Mouse (Mus musculus) stomach, postnatal 0 days (tissue): Measurements from ENCODE around the gene Card19. TPM values are rescaled to one million over a fixed set of nuclear protein-coding genes. Genes with fewer than 3 reads are reported as not detected.
A peak's percentile ranks its signal among the peaks of the same experiment; 100 is the strongest.

ENCODE experiments used
- ATAC-seq: fragments of 200-750 bp; cut with Nextera tagmentation; 2 replicates; pipeline ENCODE4 v1.8.0; 2017; ENCODE audit not compliant: low FRiP score, low TSS enrichment
- DNase-seq: peaks from one replicate; pipeline ENCODE4 v3.0.0-alpha.2; 2016; ENCODE audit warnings: low spot score
- H3K27ac ChIP-seq: fragments of 300-500 bp; sonication (generic); replicated peaks from 2 replicates; pipeline ENCODE4 v1.5.1; 2014; ENCODE audit warnings: mild to moderate bottlenecking, control low read depth
- H3K27me3 ChIP-seq: fragments of 300-500 bp; sonication (generic); 2 replicates; pipeline ENCODE4 v1.6.1; 2014; ENCODE audit warnings: low read length; ENCODE audit not compliant: control insufficient read depth, insufficient read depth
- H3K36me3 ChIP-seq: fragments of 300-500 bp; sonication (generic); 2 replicates; pipeline ENCODE4 v1.6.1; 2014; ENCODE audit warnings: low read length, mixed read lengths; ENCODE audit not compliant: control insufficient read depth, insufficient read depth
- H3K4me1 ChIP-seq: fragments of 300-500 bp; sonication (generic); replicated peaks from 2 replicates; pipeline ENCODE4 v1.6.1; 2014; ENCODE audit warnings: antibody characterized with exemption; ENCODE audit not compliant: control insufficient read depth, insufficient read depth
- H3K4me2 ChIP-seq: fragments of 300-500 bp; sonication (generic); replicated peaks from 2 replicates; pipeline ENCODE4 v1.6.1; 2014; ENCODE audit warnings: low read depth, mild to moderate bottlenecking, control low read depth, moderate library complexity
- H3K4me3 ChIP-seq: fragments of 300-500 bp; sonication (generic); 2 replicates; pipeline ENCODE4 v1.5.1; 2014; ENCODE audit warnings: low read depth, low read length, control low read depth
- H3K9ac ChIP-seq: fragments of 300-500 bp; sonication (generic); 2 replicates; pipeline ENCODE4 v1.6.1; 2014; ENCODE audit warnings: mild to moderate bottlenecking, low read length, control low read depth, mixed read lengths
- H3K9me3 ChIP-seq: fragments of 300-500 bp; sonication (generic); 2 replicates; pipeline ENCODE4 v1.6.1; 2016; ENCODE audit warnings: low read length; ENCODE audit not compliant: control insufficient read depth
- CTCF ChIP-seq: IDR thresholded peaks from 2 replicates; pipeline ENCODE4 v1.5.1; 2016; ENCODE audit warnings: antibody characterized with exemption, low read depth, mild to moderate bottlenecking, moderate library complexity
- EP300 ChIP-seq: optimal IDR thresholded peaks from 2 replicates; pipeline ENCODE3; 2016; ENCODE audit warnings: antibody characterized with exemption
- WGBS: fragments of 180-500 bp; shearing (Covaris S2); extraction: QIAGEN DNeasy Blood & Tissue Kit; methylation state at CpG from one replicate; pipeline ENCODE4 v1.1.7; 2014; 5-methylcytosine and 5-hydroxymethylcytosine counted together
- polyA plus RNA-seq: library from polyadenylated mRNA; unstranded; fragments of >200 nt; fragmentation: Nextera tagmentation; extraction: Ambion mirVana; gene quantifications from 2 replicates; pipeline ENCODE4 v1.2.1, GENCODE M21; 2015

Card19 gene
- polyA plus RNA-seq, 1 experiment from 2014 or later, result 86.2 TPM

DNA sequence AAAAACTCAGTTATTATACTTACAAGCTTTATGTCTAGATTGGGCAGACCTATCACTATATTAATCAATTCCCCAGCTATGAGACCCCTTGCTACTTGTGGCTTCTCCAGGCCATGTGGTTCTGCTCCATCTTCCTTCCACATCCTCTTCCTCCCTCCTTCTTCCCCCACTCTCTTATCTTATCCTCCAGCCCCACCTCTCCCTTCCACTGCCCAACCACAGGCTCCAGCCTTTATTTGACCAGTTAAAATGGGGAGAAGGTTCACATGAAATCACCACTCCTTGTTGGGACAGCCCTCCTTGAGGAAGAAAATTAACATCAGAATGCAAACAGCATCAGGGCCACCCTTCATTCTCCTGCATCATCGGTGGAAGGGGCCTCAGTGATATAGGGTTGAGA, 35.1 kb downstream of the Card19 start:
- no peak overlapping the region for H3K4me3 ChIP-seq
- no peaks in the 10 kb centered on the region for H3K27me3 ChIP-seq
- no peak for ATAC-seq
- TF ChIP-seq CTCF, result no peak
- no peak for TF ChIP-seq EP300
- H3K9ac ChIP-seq, result no peak overlapping the region
- no peaks in the 10 kb centered on the region for H3K36me3 ChIP-seq
- DNase-seq, result no peak
- peaks cover 4% of the 10 kb centered on the region; the same call in 1 of the 2 replicates for H3K4me1 ChIP-seq
- 56% methylated on average over 1 of the region's 1 CpGs for WGBS
- no peak overlapping the region for H3K27ac ChIP-seq
- H3K9me3 ChIP-seq, result no peaks in the 10 kb centered on the region
- no peak overlapping the region for H3K4me2 ChIP-seq

GRCm38 (mm10) chr13:49180274-49180673, 35.6 kb downstream of the Card19 start:
- WGBS, result 88% methylated on average over 5 of the region's 5 CpGs

GRCm38 (mm10) chr13:49178839-49179585, 36.8 kb downstream of the Card19 start:
- no peaks in the 10 kb centered on the region for H3K36me3 ChIP-seq
- peak; percentile 53 for ATAC-seq

More at GRCm38 (mm10) chr13:49180274-49180673, 35.6 kb downstream of the Card19 start:
- no peaks in the 10 kb centered on the region for H3K36me3 ChIP-seq
- H3K4me1 ChIP-seq, result peaks cover 4% of the 10 kb centered on the region; the same call in 1 of the 2 replicates
- DNase-seq, result no peak
- no peak for TF ChIP-seq EP300
- TF ChIP-seq CTCF, result no peak
- H3K9me3 ChIP-seq, result no peaks in the 10 kb centered on the region
- no peak overlapping the region for H3K27ac ChIP-seq
- H3K4me2 ChIP-seq, result no peak overlapping the region
- no peaks in the 10 kb centered on the region for H3K27me3 ChIP-seq
- H3K4me3 ChIP-seq, result no peak overlapping the region
- no peak overlapping the region for H3K9ac ChIP-seq
- no peak; the same call in 1 of the 2 replicates for ATAC-seq

DNA sequence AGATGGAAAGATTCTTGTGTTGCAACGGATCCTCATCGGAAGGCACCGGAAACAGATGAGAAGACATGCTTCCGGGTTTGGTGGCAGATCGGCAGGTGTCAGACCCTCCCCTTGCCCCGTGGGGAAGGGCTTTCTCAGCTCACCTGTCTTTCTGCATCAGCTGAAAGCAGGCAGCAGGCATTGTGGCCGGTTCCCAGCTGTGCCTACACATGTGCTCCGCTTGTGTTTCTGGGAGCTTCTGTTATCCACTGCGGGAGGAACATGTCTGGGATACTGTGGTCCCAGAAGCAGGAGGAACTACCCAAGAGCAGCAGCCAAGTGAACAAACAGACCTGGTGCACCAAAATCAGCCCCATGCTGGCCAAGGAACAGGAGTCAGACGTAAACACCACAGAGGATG, 40.3 kb downstream of the Card19 start:
- TF ChIP-seq EP300 (no peak), CTCF (no peak)
- Histone ChIP-seq H3K27ac (no peak overlapping the region), H3K27me3 (no peaks in the 10 kb centered on the region), H3K4me2 (no peak overlapping the region), H3K4me3 (no peak overlapping the region), H3K4me1 (no peaks in the 10 kb centered on the region), H3K9me3 (no peaks in the 10 kb centered on the region), H3K9ac (no peak overlapping the region), H3K36me3 (no peaks in the 10 kb centered on the region)
- 75% methylated on average over 10 of the region's 10 CpGs for WGBS
- DNase-seq (no peak), ATAC-seq (no peak)

More at GRCm38 (mm10) chr13:49178839-49179585, 36.8 kb downstream of the Card19 start:
- Histone ChIP-seq H3K4me1 (peaks cover 4% of the 10 kb centered on the region; the same call in 1 of the 2 replicates), H3K27ac (0 out of 2 replicates have a peak overlapping the region, but pooled peaks have one; percentile 1), H3K4me2 (no peak overlapping the region), H3K9ac (0 out of 2 replicates have a peak overlapping the region, but pooled peaks have one; percentile 23), H3K9me3 (no peaks in the 10 kb centered on the region), H3K27me3 (no peaks in the 10 kb centered on the region), H3K4me3 (no peak overlapping the region)
- no peak for TF ChIP-seq CTCF
- no peak for TF ChIP-seq EP300
- DNase-seq, result peak; percentile 66
- 60% methylated on average over 19 of the region's 19 CpGs for WGBS

DNA sequence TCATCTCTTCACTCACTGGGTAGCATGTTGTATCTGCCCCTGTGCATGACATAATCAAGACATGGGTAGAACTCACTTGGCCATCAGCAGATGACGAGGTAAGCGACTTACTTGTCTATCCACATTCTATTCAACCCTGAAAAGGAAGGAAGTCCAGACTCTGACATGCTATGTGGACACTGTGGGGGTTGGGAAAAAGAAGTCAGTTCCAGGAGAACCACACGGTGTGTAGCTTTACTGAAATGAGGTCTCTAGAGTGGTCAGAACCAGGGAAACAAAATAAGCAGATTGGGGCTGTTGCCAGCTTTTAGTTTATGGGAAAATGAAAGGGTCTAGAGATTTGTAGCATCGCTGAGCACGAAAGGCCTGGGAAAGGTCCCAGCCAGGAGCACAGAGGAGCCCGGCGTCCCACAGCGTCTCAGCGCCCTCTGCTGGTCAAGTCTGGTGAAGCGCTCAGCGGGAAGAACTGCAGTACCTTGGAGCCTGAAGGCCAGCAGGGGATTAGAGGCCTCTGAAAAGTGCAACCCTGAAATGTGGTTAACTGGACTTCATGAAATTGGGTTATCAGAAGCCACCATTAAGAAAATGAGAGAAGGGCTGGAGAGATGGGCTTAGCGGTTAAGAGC, 42.8 kb downstream of the Card19 start:
- no peak overlapping the region for H3K4me3 ChIP-seq
- peak; percentile 79 for ATAC-seq
- peak; percentile 92 for DNase-seq
- no peaks in the 10 kb centered on the region for H3K4me1 ChIP-seq
- H3K27me3 ChIP-seq, result no peaks in the 10 kb centered on the region
- H3K9ac ChIP-seq, result no peak overlapping the region
- peak; percentile 97 for TF ChIP-seq CTCF
- no peak for TF ChIP-seq EP300
- 7% methylated on average over 12 of the region's 12 CpGs for WGBS
- H3K4me2 ChIP-seq, result no peak overlapping the region
- no peak overlapping the region for H3K27ac ChIP-seq
- no peaks in the 10 kb centered on the region for H3K9me3 ChIP-seq
- no peaks in the 10 kb centered on the region for H3K36me3 ChIP-seq

DNA sequence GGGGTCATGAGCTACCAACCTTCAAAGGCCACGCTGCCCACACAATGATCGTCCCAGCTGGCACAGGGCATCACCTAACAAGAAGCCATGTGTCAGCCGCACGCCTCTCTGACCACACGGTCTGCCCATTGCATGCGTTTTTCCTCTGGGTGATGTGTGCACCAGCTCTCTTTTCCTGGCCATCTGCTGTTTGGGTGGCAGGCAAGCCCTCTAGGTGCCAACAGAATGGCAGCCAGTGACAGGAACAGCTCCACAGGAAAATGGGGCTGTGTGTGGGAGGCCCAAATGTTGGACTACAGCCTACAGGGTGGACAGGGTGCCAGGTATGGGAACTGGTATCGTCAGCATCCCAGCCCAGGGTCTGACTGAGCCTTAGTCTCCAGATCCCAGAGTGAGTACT, 43.5 kb downstream of the Card19 start:
- no peak overlapping the region for H3K27ac ChIP-seq
- no peaks in the 10 kb centered on the region for H3K36me3 ChIP-seq
- 91% methylated on average over 7 of the region's 7 CpGs for WGBS
- no peak for ATAC-seq
- H3K4me3 ChIP-seq, result no peak overlapping the region
- no peaks in the 10 kb centered on the region for H3K27me3 ChIP-seq
- TF ChIP-seq EP300, result no peak
- TF ChIP-seq CTCF, result no peak
- H3K4me2 ChIP-seq, result no peak overlapping the region
- no peaks in the 10 kb centered on the region for H3K4me1 ChIP-seq
- DNase-seq, result no peak
- H3K9me3 ChIP-seq, result no peaks in the 10 kb centered on the region
- H3K9ac ChIP-seq, result no peak overlapping the region
